Comparison of ENCODE assay signal across 28 mouse cellular contexts in genomic region chr15:83784772-83785171, GRCm38 (mm10). TPM values are rescaled to one million over a fixed set of nuclear protein-coding genes. Genes with fewer than 3 reads are reported as not detected.
DNase-seq lines count a peak whose midpoint lies in the region; ATAC-seq lines count a peak whose summit lies in the region.
"Had no signal": no experiment of that assay in that cellular context is flagged by ENCODE, and none has a peak within 500 bp of the region (broad histone marks: within the 10 kb centered on the region; RNA-seq: fewer than 3 reads in every experiment).

No protein-coding gene starts in this region.

- H3K27ac ChIP-seq in forebrain, embryonic 14.5 days (ENCODE audit: low read depth, low read length) = peak overlapping the region; percentile 0; the same call in 1 of the 2 replicates
- no peak overlapping the region for H3K27ac ChIP-seq in forebrain, embryonic 12.5 days
- H3K27ac ChIP-seq: hindbrain, embryonic 14.5 days; intestine, embryonic 15.5 days; limb, embryonic 15.5 days; stomach, embryonic 15.5 days had no signal

- H3K4me2 ChIP-seq in forebrain, embryonic 14.5 days (ENCODE audit: low read length) = peak overlapping the region; percentile 80
- no peak overlapping the region for H3K4me2 ChIP-seq in forebrain, embryonic 12.5 days
- H3K4me2 ChIP-seq: hindbrain, embryonic 14.5 days; intestine, embryonic 15.5 days; limb, embryonic 15.5 days; stomach, embryonic 15.5 days had no signal

- H3K36me3 ChIP-seq in forebrain, embryonic 14.5 days (ENCODE audit: control insufficient read depth, insufficient read depth, low read length) = no peaks in the 10 kb centered on the region
- H3K36me3 ChIP-seq in forebrain, embryonic 12.5 days (replicated peaks) = no peaks in the 10 kb centered on the region
- H3K36me3 ChIP-seq: intestine, embryonic 15.5 days; limb, embryonic 15.5 days; stomach, embryonic 15.5 days had no signal

- no peaks in the 10 kb centered on the region for H3K9me3 ChIP-seq in forebrain, embryonic 14.5 days (replicated peaks; ENCODE audit: control insufficient read depth, low read length)
- no peaks in the 10 kb centered on the region for H3K9me3 ChIP-seq in forebrain, embryonic 12.5 days
- H3K9me3 ChIP-seq: intestine, embryonic 15.5 days; limb, embryonic 15.5 days; stomach, embryonic 15.5 days had no signal

- ATAC-seq in forebrain, embryonic 14.5 days = no peak
- no peak for ATAC-seq in forebrain, embryonic 12.5 days (ENCODE audit: low FRiP score)
- ATAC-seq: CD4-positive, CD25-positive, alpha-beta regulatory T cell, adult 4 months; intestine, embryonic 15.5 days; Patski had no signal

- DNase-seq in forebrain, embryonic 14.5 days (ENCODE audit: low spot score) = peak; percentile 15
- peak; percentile 75 for DNase-seq in brain, adult 2 months (ENCODE audit: low read depth, low spot score)
- peak; percentile 50 to 51 for DNase-seq in left cerebral cortex, adult 8-10 months (ENCODE audit: low spot score in 2 of 2)
- DNase-seq in right cerebral cortex, postnatal 10 days (ENCODE audit: low spot score in 2 of 2) = peak; percentile 82 to 85
- DNase-seq in cerebellum, adult 8-10 months = no peak
- no peak for DNase-seq in thymus, postnatal 25 days
- DNase-seq in retina, postnatal 1 day = no peak
- DNase-seq: adrenal gland, postnatal 10 days; cerebellum, adult 11 months; cerebellum, postnatal 36 days; gastrocnemius, postnatal 14 days; heart, adult 18-20 months; heart, postnatal 36 days; kidney, postnatal 4 days; layer of hippocampus, postnatal 36 days; lung, postnatal 14 days; thymus, adult 2 months had no signal

- no peak overlapping the region for H3K4me3 ChIP-seq in forebrain, embryonic 14.5 days (ENCODE audit: low read depth, low read length)
- no peak overlapping the region for H3K4me3 ChIP-seq in forebrain, embryonic 12.5 days (replicated peaks)
- H3K4me3 ChIP-seq: intestine, embryonic 15.5 days; limb, embryonic 15.5 days; stomach, embryonic 15.5 days had no signal

- 0 out of 2 replicates have a peak overlapping the region, but pooled peaks have one; percentile 14 for H3K9ac ChIP-seq in forebrain, embryonic 14.5 days (ENCODE audit: low read length)
- no peak overlapping the region for H3K9ac ChIP-seq in forebrain, embryonic 12.5 days
- H3K9ac ChIP-seq: hindbrain, embryonic 14.5 days; intestine, embryonic 15.5 days; limb, embryonic 15.5 days; stomach, embryonic 15.5 days had no signal

- WGBS in forebrain, embryonic 14.5 days = 61% methylated on average over 9 of the region's 9 CpGs
- 67% methylated on average over 9 of the region's 9 CpGs for WGBS in forebrain, embryonic 12.5 days

- no peaks in the 10 kb centered on the region for H3K27me3 ChIP-seq in forebrain, embryonic 14.5 days (replicated peaks; ENCODE audit: control insufficient read depth, insufficient read depth, low read length)
- peaks cover 11% of the 10 kb centered on the region for H3K27me3 ChIP-seq in forebrain, embryonic 12.5 days

- H3K4me1 ChIP-seq in forebrain, embryonic 14.5 days (ENCODE audit: control insufficient read depth, insufficient read depth, low read length) = peaks cover 25% of the 10 kb centered on the region
- H3K4me1 ChIP-seq in forebrain, embryonic 12.5 days = peaks cover 27% of the 10 kb centered on the region
- H3K4me1 ChIP-seq: intestine, embryonic 15.5 days had no signal

RNA-seq across cellular contexts. Expression of gene Mpped1, which starts 5.5 kb away (rescaled TPM):
- polyA plus RNA-seq in forebrain, embryonic 14.5 days (2014; fragmentation: Nextera tagmentation; extraction: Ambion mirVana) = 194 and 262 TPM in 2 replicates
- 30.6 and 41.1 TPM in 2 replicates for polyA plus RNA-seq in forebrain, embryonic 12.5 days (2016; fragmentation: Nextera tagmentation; extraction: Ambion mirVana)
- 100 to 1,000 TPM; 172 to 194 (median 178) TPM for total RNA-seq in left cerebral cortex, adult 8-10 months (2022)
- total RNA-seq: gastrocnemius, postnatal 14 days; heart, adult 18-20 months; heart, postnatal 36 days; neutrophil, adult 5-6 weeks had no signal
- polyA plus RNA-seq: CD4-positive, CD25-positive, alpha-beta regulatory T cell, adult 4 months; heart, embryonic 14.5 days; liver, embryonic 16.5 days; Patski; urinary bladder, adult 2 months had no signal

RNA-seq across cellular contexts. Expression of gene Scube1, which starts 60.0 kb away (rescaled TPM):
- 8.2 and 13.6 TPM in 2 replicates for polyA plus RNA-seq in forebrain, embryonic 14.5 days (2014; fragmentation: Nextera tagmentation; extraction: Ambion mirVana)
- 17.9 and 20.4 TPM in 2 replicates for polyA plus RNA-seq in forebrain, embryonic 12.5 days (2016; fragmentation: Nextera tagmentation; extraction: Ambion mirVana)
- 10 to 100 TPM; 44.7 to 51.8 (median 45.4) TPM for total RNA-seq in left cerebral cortex, adult 8-10 months (2022)
- total RNA-seq: neutrophil, adult 5-6 weeks had no signal
- polyA plus RNA-seq: CD4-positive, CD25-positive, alpha-beta regulatory T cell, adult 4 months had no signal

Comparison
In these comparisons a context has a peak if more than half of its experiments do, and no peak if none do; other contexts are left out.
1. DNase-seq: peak in forebrain, embryonic 14.5 days (single experiment), brain, adult 2 months (single experiment), left cerebral cortex, adult 8-10 months (2 of 2) and right cerebral cortex, postnatal 10 days (2 of 2); none in cerebellum, adult 8-10 months (single experiment), thymus, postnatal 25 days (single experiment) and retina, postnatal 1 day (single experiment).